Mouse (Mus musculus) MEL (cell line): Measurements from ENCODE around the gene Szt2. TPM values are rescaled to one million over a fixed set of nuclear protein-coding genes. Genes with fewer than 3 reads are reported as not detected.

Experiments
- DNase-seq: peaks from one replicate; pipeline ENCODE4 v3.0.0; 2011; ENCODE audit warnings: low read depth, low spot score
- H3K27ac ChIP-seq: 2 replicates; pipeline ENCODE4 v1.5.1; 2012; ENCODE audit warnings: low read depth, mild to moderate bottlenecking, control low read depth, low read length, moderate library complexity; ENCODE audit not compliant: control insufficient read depth
- H3K27me3 ChIP-seq, 2 experiments: fragments of 150-350 bp in 1 of 2; sonication (generic) in 1 of 2; 2 replicates each; pipeline ENCODE4 v1.6.1; 2012; ENCODE audit warnings: low read length in 2 of 2, mild to moderate bottlenecking in 2 of 2, improper control_type of control experiment in 1 of 2, moderate library complexity in 1 of 2; ENCODE audit not compliant: insufficient read depth in 2 of 2, control insufficient read depth in 1 of 2
- H3K36me3 ChIP-seq, 2 experiments: 2 replicates each; pipeline ENCODE4 v1.6.1; 2012 to 2014; ENCODE audit warnings: low read length in 2 of 2, improper control_type of control experiment in 1 of 2, inconsistent platforms in 1 of 2, mild to moderate bottlenecking in 1 of 2; ENCODE audit not compliant: insufficient read depth in 2 of 2, control insufficient read depth in 1 of 2
- H3K4me1 ChIP-seq, 2 experiments: fragments of 150-350 bp in 1 of 2; sonication (generic) in 1 of 2; 2 replicates each; pipeline ENCODE4 v1.6.1; 2012; ENCODE audit warnings: low read length in 2 of 2, improper control_type of control experiment in 1 of 2, mild to moderate bottlenecking in 1 of 2; ENCODE audit not compliant: insufficient read depth in 2 of 2, control insufficient read depth in 1 of 2
- H3K4me3 ChIP-seq, 2 experiments: fragments of 150-350 bp in 1 of 2; sonication (generic) in 1 of 2; 2 replicates each; pipeline ENCODE4 v1.5.1; 2012; ENCODE audit warnings: low read depth in 2 of 2, low read length in 2 of 2, mild to moderate bottlenecking in 2 of 2, moderate library complexity in 2 of 2, control low read depth in 1 of 2, improper control_type of control experiment in 1 of 2; ENCODE audit not compliant: control insufficient read depth in 1 of 2, insufficient read depth in 1 of 2
- H3K79me2 ChIP-seq: 2 replicates; pipeline ENCODE4 v1.6.1; 2012; ENCODE audit warnings: mild to moderate bottlenecking, low read length, moderate library complexity; ENCODE audit not compliant: control insufficient read depth, poor library complexity, insufficient read depth
- H3K9ac ChIP-seq: 2 replicates; pipeline ENCODE4 v1.6.1; 2012; ENCODE audit warnings: low read depth, mild to moderate bottlenecking, control low read depth, low read length, moderate library complexity; ENCODE audit not compliant: control insufficient read depth, poor library complexity, severe bottlenecking
- H3K9me3 ChIP-seq: fragments of 150-350 bp; sonication (generic); replicated peaks from 2 replicates; pipeline ENCODE4 v1.6.1; 2012; ENCODE audit warnings: mild to moderate bottlenecking, low read length, improper control_type of control experiment, moderate library complexity; ENCODE audit not compliant: insufficient read depth
- CHD1 ChIP-seq: IDR thresholded peaks from 2 replicates; pipeline ENCODE4 v1.6.1; 2012; ENCODE audit warnings: low read depth, mild to moderate bottlenecking, inconsistent platforms, low read length, improper control_type of control experiment
- CHD2 ChIP-seq: IDR thresholded peaks from 2 replicates; pipeline ENCODE4 v1.6.1; 2011; ENCODE audit warnings: low read length, improper control_type of control experiment
- CTCF ChIP-seq, 3 experiments: IDR thresholded peaks in 2 of 3; conservative IDR thresholded peaks in 1 of 3; 2 replicates each; pipeline ENCODE4 v1.5.1; 2011 to 2012; ENCODE audit warnings: low read length in 3 of 3, low read depth in 2 of 3, mild to moderate bottlenecking in 2 of 3, improper control_type of control experiment in 1 of 3, inconsistent platforms in 1 of 3, mixed read lengths in 1 of 3, moderate library complexity in 1 of 3; ENCODE audit not compliant: control insufficient read depth in 1 of 3, insufficient read depth in 1 of 3, poor library complexity in 1 of 3, severe bottlenecking in 1 of 3
- EP300 ChIP-seq, 2 experiments: IDR thresholded peaks; 2 replicates each; pipeline ENCODE4 v1.6.1; 2011; ENCODE audit warnings: improper control_type of control experiment in 2 of 2, low read length in 2 of 2, low read depth in 1 of 2, mild to moderate bottlenecking in 1 of 2
- HCFC1 ChIP-seq: IDR thresholded peaks from 2 replicates; pipeline ENCODE4 v1.6.1; 2012; ENCODE audit warnings: low read depth, mild to moderate bottlenecking, inconsistent platforms, low read length, improper control_type of control experiment, moderate library complexity
- JUND ChIP-seq: IDR thresholded peaks from 2 replicates; pipeline ENCODE4 v1.6.1; 2011; ENCODE audit warnings: low read depth, mild to moderate bottlenecking, improper control_type of control experiment, low read length
- MAX ChIP-seq: IDR thresholded peaks from 2 replicates; pipeline ENCODE4 v1.6.1; 2011; ENCODE audit warnings: low read length, improper control_type of control experiment
- MAZ ChIP-seq: IDR thresholded peaks from 2 replicates; pipeline ENCODE4 v1.6.1; 2012; ENCODE audit warnings: low read depth, mild to moderate bottlenecking, inconsistent platforms, low read length, improper control_type of control experiment
- MXI1 ChIP-seq: IDR thresholded peaks from 2 replicates; pipeline ENCODE4 v1.6.1; 2011; ENCODE audit warnings: mild to moderate bottlenecking, low read depth, low read length, improper control_type of control experiment
- MYB ChIP-seq: IDR thresholded peaks from 2 replicates; pipeline ENCODE4 v1.6.1; 2011; ENCODE audit warnings: mild to moderate bottlenecking, low read depth, low read length, improper control_type of control experiment
- MYC ChIP-seq: IDR thresholded peaks from 2 replicates; pipeline ENCODE4 v1.6.1; 2011; ENCODE audit warnings: low read depth, mild to moderate bottlenecking, low read length, improper control_type of control experiment, moderate library complexity
- NELFE ChIP-seq: IDR thresholded peaks from 2 replicates; pipeline ENCODE4 v1.6.1; 2011; ENCODE audit warnings: low read depth, low read length, improper control_type of control experiment
- POLR2A ChIP-seq, 2 experiments: IDR thresholded peaks; 2 replicates each; pipeline ENCODE4 v1.6.1; 2011 to 2012; ENCODE audit warnings: low read length in 2 of 2, mild to moderate bottlenecking in 2 of 2, control low read depth in 1 of 2, improper control_type of control experiment in 1 of 2, low read depth in 1 of 2, moderate library complexity in 1 of 2; ENCODE audit not compliant: control insufficient read depth in 1 of 2, insufficient read depth in 1 of 2, poor library complexity in 1 of 2
- POLR2AphosphoS2 ChIP-seq: IDR thresholded peaks from 2 replicates; pipeline ENCODE4 v1.6.1; 2011; ENCODE audit warnings: low read length, improper control_type of control experiment
- RAD21 ChIP-seq: IDR thresholded peaks from 2 replicates; pipeline ENCODE4 v1.6.1; 2011; ENCODE audit warnings: mild to moderate bottlenecking, low read depth, low read length, improper control_type of control experiment
- SMC3 ChIP-seq: IDR thresholded peaks from 2 replicates; pipeline ENCODE4 v1.6.1; 2011; ENCODE audit warnings: low read depth, low read length, improper control_type of control experiment
- TAL1 ChIP-seq: IDR thresholded peaks from 2 replicates; pipeline ENCODE4 v1.6.1; 2012; ENCODE audit warnings: mild to moderate bottlenecking, inconsistent platforms, low read length, moderate library complexity, mixed read lengths
- TCF12 ChIP-seq: IDR thresholded peaks from 2 replicates; pipeline ENCODE4 v1.6.1; 2014; ENCODE audit warnings: low read depth, mild to moderate bottlenecking, inconsistent platforms, low read length, improper control_type of control experiment, moderate library complexity
- UBTF ChIP-seq: IDR thresholded peaks from 2 replicates; pipeline ENCODE4 v1.6.1; 2012; ENCODE audit warnings: low read depth, mild to moderate bottlenecking, inconsistent platforms, low read length, improper control_type of control experiment, moderate library complexity, borderline replicate concordance; ENCODE audit not compliant: insufficient read depth
- USF1 ChIP-seq: IDR thresholded peaks from 2 replicates; pipeline ENCODE4 v1.6.1; 2014; ENCODE audit warnings: low read depth, mild to moderate bottlenecking, inconsistent platforms, low read length, improper control_type of control experiment, moderate library complexity
- USF2 ChIP-seq, 2 experiments: IDR thresholded peaks; 2 replicates each; pipeline ENCODE4 v1.6.1; 2011 to 2012; ENCODE audit warnings: improper control_type of control experiment in 2 of 2, low read length in 2 of 2, borderline replicate concordance in 1 of 2, inconsistent platforms in 1 of 2, low read depth in 1 of 2, mild to moderate bottlenecking in 1 of 2; ENCODE audit not compliant: insufficient read depth in 1 of 2
- ZKSCAN1 ChIP-seq: IDR thresholded peaks from 2 replicates; pipeline ENCODE4 v1.6.1; 2012; ENCODE audit warnings: low read depth, mild to moderate bottlenecking, inconsistent platforms, low read length, improper control_type of control experiment, moderate library complexity
- ZNF384 ChIP-seq: IDR thresholded peaks from 2 replicates; pipeline ENCODE4 v1.6.1; 2012; ENCODE audit warnings: low read depth, mild to moderate bottlenecking, inconsistent platforms, low read length, improper control_type of control experiment
- polyA plus RNA-seq, 2 experiments: library from polyadenylated mRNA; stranded (reverse) in 1 of 2; unstranded in 1 of 2; fragments of >175 nt in 1 of 2; fragments of >200 nt in 1 of 2; gene quantifications; 2 replicates each; pipeline versions ENCODE4 v1.2.1 to v1.2.4; 2012; ENCODE audit warnings: low replicate concordance in 2 of 2, low read depth in 1 of 2; ENCODE audit not compliant: insufficient read length in 2 of 2, insufficient read depth in 1 of 2, missing spikeins in 1 of 2
- total RNA-seq: library from RNA; depleted of rRNA; stranded (reverse); fragments of 300-350 nt; gene quantifications from 2 replicates; pipeline ENCODE4 v1.2.3, GENCODE M21; 2012

Szt2 gene
- total and polyA plus RNA-seq, 3 experiments = 5.7 to 24.0 TPM; not detected in 1

DNA sequence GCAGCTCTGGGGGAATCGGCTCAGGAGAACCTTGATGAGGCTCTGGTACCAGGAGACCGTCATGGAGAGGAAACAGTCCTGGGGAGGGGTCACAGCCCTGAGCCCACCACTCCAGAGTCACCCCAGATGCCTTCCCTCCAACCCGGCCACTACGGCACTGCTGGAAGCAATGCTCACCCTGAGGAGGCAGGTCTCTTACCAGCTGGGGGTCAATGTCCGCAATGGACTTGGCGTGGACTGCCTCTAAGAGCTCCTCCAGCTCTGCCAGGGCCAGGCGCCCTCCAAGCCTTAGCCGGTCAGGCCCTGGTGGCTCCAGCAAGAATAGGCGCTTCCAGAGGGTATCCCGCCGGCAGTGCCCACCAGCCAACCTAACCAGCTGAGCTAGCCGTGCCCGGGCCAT lies 44.4 kb downstream of the Szt2 start:
- H3K36me3 ChIP-seq = peaks cover 0 to 4% of the 10 kb centered on the region in 2 experiments; a peak in 2 of 4 replicates

GRCm38 (mm10) chr4:118363985-118364384 lies 45.1 kb downstream of the Szt2 start:
- no peak for DNase-seq
- Histone ChIP-seq H3K79me2 (peaks cover 1% of the 10 kb centered on the region; the same call in 1 of the 2 replicates), H3K9ac (no peak overlapping the region), H3K9me3 (no peaks in the 10 kb centered on the region), H3K4me1 (peaks cover 2 to 6% of the 10 kb centered on the region in 2 experiments; a peak in 1 of 4 replicates), H3K36me3 (peaks cover 0 to 4% of the 10 kb centered on the region in 2 experiments; a peak in 2 of 4 replicates), H3K4me3 (no peak overlapping the region), H3K27me3 (no peaks in the 10 kb centered on the region), H3K27ac (no peak overlapping the region)
- TF ChIP-seq ZNF384 (no peak), HCFC1 (no peak), TCF12 (no peak), POLR2AphosphoS2 (no peak)

More for the DNA sequence above, 44.4 kb downstream of the Szt2 start:
- peaks cover 2 to 6% of the 10 kb centered on the region in 2 experiments; a peak in 1 of 4 replicates for H3K4me1 ChIP-seq
- no peak overlapping the region for H3K9ac ChIP-seq
- DNase-seq = no peak
- H3K4me3 ChIP-seq = no peak overlapping the region
- peaks cover 1% of the 10 kb centered on the region; the same call in 1 of the 2 replicates for H3K79me2 ChIP-seq
- no peaks in the 10 kb centered on the region for H3K9me3 ChIP-seq
- TF ChIP-seq MYB = no peak
- TF ChIP-seq USF2 (IDR thresholded peaks at IDR 0.05; ENCODE audit: borderline replicate concordance in 1 of 2, insufficient read depth in 1 of 2, low read depth in 1 of 2, low read length in 2 of 2) = no peak
- no peak for TF ChIP-seq TAL1
- TF ChIP-seq UBTF = no peak
- TF ChIP-seq MXI1 = no peak
- no peak for TF ChIP-seq SMC3
- no peak for TF ChIP-seq USF1
- no peak for TF ChIP-seq CHD1
- no peak for TF ChIP-seq RAD21
- TF ChIP-seq CTCF (IDR thresholded peaks at IDR 0.05 in 2 of 3, conservative IDR thresholded peaks at IDR 0.05 in 1 of 3; ENCODE audit: control insufficient read depth in 1 of 3, insufficient read depth in 1 of 3, low read depth in 2 of 3, low read length in 3 of 3, poor library complexity in 1 of 3, severe bottlenecking in 1 of 3) = no peak
- no peaks in the 10 kb centered on the region for H3K27me3 ChIP-seq
- H3K27ac ChIP-seq = no peak overlapping the region

DNA sequence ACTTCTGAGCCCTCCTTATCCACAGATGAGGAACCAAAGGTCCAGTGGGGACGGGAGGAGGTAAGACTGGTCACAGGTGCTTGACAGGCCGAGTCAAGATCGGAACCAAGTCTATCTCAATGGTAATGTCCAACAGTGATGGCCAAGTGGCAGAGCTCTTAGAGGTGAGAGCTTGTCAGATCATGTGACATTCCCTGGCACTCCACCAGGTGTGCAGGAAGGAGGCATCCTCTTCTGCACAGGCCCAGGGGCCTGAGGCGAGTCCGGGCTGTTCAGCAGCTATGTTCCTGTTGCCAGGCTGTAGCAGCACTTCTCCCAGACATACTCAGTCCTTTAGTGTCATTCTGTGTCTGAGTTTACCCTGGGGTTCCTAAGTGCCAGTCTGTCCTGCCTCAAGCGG lies 46.2 kb downstream of the Szt2 start:
- Histone ChIP-seq H3K36me3 (peaks cover 0 to 4% of the 10 kb centered on the region in 2 experiments; a peak in 1 of 4 replicates), H3K79me2 (peaks cover 1% of the 10 kb centered on the region; the same call in 1 of the 2 replicates)
- TF ChIP-seq JUND (no peak), CHD1 (no peak), ZKSCAN1 (no peak), TAL1 (no peak), MYB (no peak), CTCF (IDR thresholded peaks at IDR 0.05 in 2 of 3, conservative IDR thresholded peaks at IDR 0.05 in 1 of 3; ENCODE audit: control insufficient read depth in 1 of 3, insufficient read depth in 1 of 3, low read depth in 2 of 3, low read length in 3 of 3, poor library complexity in 1 of 3, severe bottlenecking in 1 of 3) (no peak), USF2 (IDR thresholded peaks at IDR 0.05; ENCODE audit: borderline replicate concordance in 1 of 2, insufficient read depth in 1 of 2, low read depth in 1 of 2, low read length in 2 of 2) (no peak), CHD2 (no peak), UBTF (no peak), NELFE (no peak), EP300 (IDR thresholded peaks at IDR 0.05; ENCODE audit: low read depth in 1 of 2, low read length in 2 of 2) (no peak), MAX (no peak), POLR2AphosphoS2 (no peak), POLR2A (IDR thresholded peaks at IDR 0.05; ENCODE audit: control insufficient read depth in 1 of 2, insufficient read depth in 1 of 2, low read depth in 1 of 2, low read length in 2 of 2, poor library complexity in 1 of 2) (no peak), HCFC1 (no peak), TCF12 (no peak), MYC (no peak), MAZ (no peak), SMC3 (no peak)
- TF ChIP-seq, all 39 proteins: peak for 0
- peaks cover 2 to 6% of the 10 kb centered on the region in 2 experiments; a peak in 1 of 4 replicates for H3K4me1 ChIP-seq
- H3K9me3 ChIP-seq = no peaks in the 10 kb centered on the region
- H3K9ac ChIP-seq = no peak overlapping the region
- DNase-seq = no peak
- H3K27ac ChIP-seq = no peak overlapping the region
- H3K27me3 ChIP-seq = no peaks in the 10 kb centered on the region
- H3K4me3 ChIP-seq = no peak overlapping the region
